Mouse (Mus musculus) liver, embryonic 14.5 days (tissue): ENCODE data around the gene Hccs. TPM values are rescaled to one million over a fixed set of nuclear protein-coding genes. Genes with fewer than 3 reads are reported as not detected.
A peak's percentile ranks its signal among the peaks of the same experiment; 100 is the strongest.
"Not testable (repeated sequence)": the region's sequence is repeated elsewhere in the genome, so short reads cannot be mapped to it uniquely, and the experiment has no call there.

ENCODE experiments used
- ATAC-seq: fragments of 200-750 bp; cut with Nextera tagmentation; 2 replicates; pipeline ENCODE4 v1.8.0; 2017; ENCODE audit warnings: moderate number of reproducible peaks, mild to moderate bottlenecking, moderate library complexity; ENCODE audit not compliant: insufficient read depth
- DNase-seq, 3 experiments: peaks; one replicate each; pipeline ENCODE4 v3.0.0-alpha.2; 2012 to 2013; ENCODE audit warnings: low read depth in 3 of 3, low spot score in 3 of 3
- H3K27ac ChIP-seq: fragments of 300-500 bp; sonication (generic); 2 replicates; pipeline ENCODE4 v1.5.1; 2014; ENCODE audit warnings: moderate library complexity, mild to moderate bottlenecking, control low read depth, inconsistent platforms
- H3K27me3 ChIP-seq: fragments of 300-500 bp; sonication (generic); 2 replicates; pipeline ENCODE4 v1.6.1; 2014; ENCODE audit warnings: mild to moderate bottlenecking, low read length, moderate library complexity; ENCODE audit not compliant: control insufficient read depth, insufficient read depth
- H3K36me3 ChIP-seq: fragments of 300-500 bp; sonication (generic); replicated peaks from 2 replicates; pipeline ENCODE4 v1.6.1; 2014; ENCODE audit warnings: low read depth; ENCODE audit not compliant: control insufficient read depth, insufficient read depth
- H3K4me1 ChIP-seq, 2 experiments: fragments of 200-500 bp in 1 of 2; fragments of 300-500 bp in 1 of 2; sonication (generic) in 1 of 2; replicated peaks; 2 replicates each; pipeline ENCODE4 v1.6.1; 2012 to 2014; ENCODE audit warnings: antibody characterized with exemption in 1 of 2, inconsistent platforms in 1 of 2, low read length in 1 of 2; ENCODE audit not compliant: control insufficient read depth in 2 of 2, insufficient read depth in 2 of 2
- H3K4me2 ChIP-seq: fragments of 300-500 bp; sonication (generic); 2 replicates; pipeline ENCODE4 v1.6.1; 2014; ENCODE audit warnings: low read depth, mild to moderate bottlenecking, control low read depth, moderate library complexity
- H3K4me3 ChIP-seq, 2 experiments: fragments of 200-500 bp in 1 of 2; fragments of 300-500 bp in 1 of 2; sonication (generic) in 1 of 2; 2 replicates each; pipeline ENCODE4 v1.5.1; 2012 to 2014; ENCODE audit warnings: low read depth in 2 of 2, low read length in 2 of 2, mild to moderate bottlenecking in 2 of 2, control low read depth in 1 of 2, inconsistent platforms in 1 of 2, moderate library complexity in 1 of 2; ENCODE audit not compliant: insufficient read depth in 1 of 2
- H3K9ac ChIP-seq: fragments of 300-500 bp; sonication (generic); replicated peaks from 2 replicates; pipeline ENCODE4 v1.6.1; 2014; ENCODE audit warnings: mild to moderate bottlenecking, control low read depth, moderate library complexity
- H3K9me3 ChIP-seq: fragments of 300-500 bp; sonication (generic); 2 replicates; pipeline ENCODE4 v1.6.1; 2016; ENCODE audit warnings: low read length, mixed read lengths; ENCODE audit not compliant: control insufficient read depth
- CTCF ChIP-seq: IDR thresholded peaks from 2 replicates; pipeline ENCODE4 v1.5.1; 2016; ENCODE audit warnings: antibody characterized with exemption, low read depth, control low read depth
- EP300 ChIP-seq: IDR thresholded peaks from 2 replicates; pipeline ENCODE4 v1.6.1; 2016; ENCODE audit warnings: antibody characterized with exemption, low read depth
- WGBS: fragments of 180-500 bp; shearing (Covaris S2); extraction: QIAGEN DNeasy Blood & Tissue Kit; methylation state at CpG from one replicate; pipeline ENCODE4 v1.1.7; 2014; ENCODE audit not compliant: insufficient replicate concordance; 5-methylcytosine and 5-hydroxymethylcytosine counted together
- polyA plus RNA-seq, 2 experiments: library from polyadenylated mRNA; depleted of rRNA in 1 of 2; stranded (reverse) in 1 of 2; unstranded in 1 of 2; fragments of >200 nt; fragmentation: Nextera tagmentation in 1 of 2; extraction: Ambion mirVana in 1 of 2; gene quantifications; 2 replicates each; pipeline versions ENCODE4 v1.2.1 to v1.2.3; 2012 to 2014

Gene Hccs
- polyA plus RNA-seq, 2 experiments: 5.8 to 11.0 TPM

GRCm38 (mm10) chrX:169325929-169326595 is 5.9 kb upstream of the Hccs start:
- H3K27ac ChIP-seq: no peak overlapping the region
- 39% methylated on average over 3 of the region's 3 CpGs for WGBS

DNA sequence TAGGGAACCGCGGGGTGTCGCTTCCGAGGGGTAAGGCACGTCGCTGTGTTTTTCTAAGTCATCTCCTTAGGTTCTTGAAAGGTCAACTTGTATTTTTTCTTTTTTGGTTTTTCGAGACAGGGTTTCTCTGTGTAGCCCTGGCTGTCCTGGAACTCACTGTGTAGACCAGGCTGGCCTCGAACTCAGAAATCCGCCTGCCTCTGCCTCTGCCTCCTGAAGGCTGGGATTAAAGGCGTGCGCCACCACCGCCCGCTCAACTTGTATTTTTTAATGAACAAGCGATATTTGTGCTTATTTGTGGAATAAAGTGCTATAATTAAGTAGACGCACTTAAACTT is 465 bp upstream of the Hccs start:
- WGBS: 21% methylated on average over 15 of the region's 15 CpGs
- not testable (repeated sequence) for H3K9me3 ChIP-seq, H3K27ac ChIP-seq, H3K4me1 ChIP-seq, DNase-seq, H3K27me3 ChIP-seq, H3K36me3 ChIP-seq
- Histone ChIP-seq H3K9ac (peak overlapping the region; percentile 9; the same call in 1 of the 2 replicates), H3K4me3 (peak overlapping the region; percentile 51 to 71), H3K4me2 (peak overlapping the region; percentile 51)
- ATAC-seq: peak; percentile 19

More at GRCm38 (mm10) chrX:169325929-169326595, 5.9 kb upstream of the Hccs start:
- no peak overlapping the region for H3K4me2 ChIP-seq
- TF ChIP-seq EP300: no peak
- TF ChIP-seq CTCF: no peak
- ATAC-seq: no peak
- no peaks in the 10 kb centered on the region for H3K9me3 ChIP-seq
- H3K9ac ChIP-seq: no peak overlapping the region
- no peak for DNase-seq
- H3K36me3 ChIP-seq: no peaks in the 10 kb centered on the region
- no peak overlapping the region for H3K4me3 ChIP-seq
- no peaks in the 10 kb centered on the region for H3K27me3 ChIP-seq
- H3K4me1 ChIP-seq: 0 out of 4 replicates have a peak, but pooled peaks cover 0 to 1% of the 10 kb centered on the region in 2 experiments

GRCm38 (mm10) chrX:169319066-169319760 is 959 bp downstream of the Hccs start:
- Histone ChIP-seq H3K27me3 (no peaks in the 10 kb centered on the region), H3K9ac (peak overlapping the region; percentile 70), H3K27ac (no peak overlapping the region), H3K4me2 (peak overlapping the region; percentile 64), H3K4me3 (peak overlapping the region; percentile 71 to 80), H3K4me1 (peaks cover 0 to 1% of the 10 kb centered on the region in 2 experiments; a peak in 2 of 4 replicates), H3K9me3 (no peaks in the 10 kb centered on the region), H3K36me3 (peaks cover 2% of the 10 kb centered on the region; the same call in 1 of the 2 replicates)
- WGBS: 41% methylated on average over 12 of the region's 12 CpGs
- no peak for TF ChIP-seq EP300
- no peak for DNase-seq
- ATAC-seq: no peak

DNA sequence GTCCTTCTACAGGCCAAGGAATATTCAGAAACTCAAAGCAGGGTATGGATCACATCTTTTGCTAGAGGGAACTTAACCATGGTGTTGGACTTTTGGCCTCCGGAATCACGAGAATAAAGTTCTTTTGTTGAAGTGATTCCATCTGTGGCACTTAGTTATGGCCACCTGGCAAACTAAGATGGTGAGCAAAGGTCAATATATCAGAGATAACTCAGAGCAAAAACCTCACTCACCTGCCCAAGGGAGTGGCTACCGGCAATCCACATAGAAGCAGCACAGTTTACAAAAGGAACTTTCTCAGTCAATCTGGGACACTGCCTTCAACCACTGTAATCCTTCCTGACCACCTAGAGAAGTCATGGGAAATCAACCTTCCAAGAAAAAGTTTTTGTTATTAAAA is 11.6 kb downstream of the Hccs start:
- ATAC-seq: no peak
- Histone ChIP-seq H3K4me1 (no peaks in the 10 kb centered on the region), H3K27me3 (no peaks in the 10 kb centered on the region), H3K36me3 (no peaks in the 10 kb centered on the region), H3K9me3 (no peaks in the 10 kb centered on the region), H3K4me2 (no peak overlapping the region), H3K4me3 (no peak overlapping the region), H3K9ac (no peak overlapping the region), H3K27ac (no peak overlapping the region)
- WGBS: 68% methylated on average over 3 of the region's 3 CpGs
- TF ChIP-seq EP300 (no peak), CTCF (no peak)
- no peak for DNase-seq

- no peaks in the 10 kb centered on the region for H3K4me1 ChIP-seq
- DNase-seq: peak in 1 of 3 experiments; percentile 9
Measured at GRCm38 (mm10) chrX:169303945-169304344, 16.2 kb downstream of the Hccs start.

More at GRCm38 (mm10) chrX:169303945-169304344, 16.2 kb downstream of the Hccs start:
- no peak for TF ChIP-seq EP300
- TF ChIP-seq CTCF: peak; percentile 57; the same call in 1 of the 2 replicates
- H3K27ac ChIP-seq: no peak overlapping the region
- H3K27me3 ChIP-seq: no peaks in the 10 kb centered on the region
- no peak for ATAC-seq
- WGBS: 33% methylated on average over 3 of the region's 3 CpGs
- H3K9me3 ChIP-seq: no peaks in the 10 kb centered on the region
- H3K9ac ChIP-seq: no peak overlapping the region
- H3K4me2 ChIP-seq: no peak overlapping the region
- no peak overlapping the region for H3K4me3 ChIP-seq
- no peaks in the 10 kb centered on the region for H3K36me3 ChIP-seq
